Mouse (Mus musculus): ENCODE data around the gene Zic4. TPM values are rescaled to one million over a fixed set of nuclear protein-coding genes. Genes with fewer than 3 reads are reported as not detected.

Gene Zic4
- polyA plus RNA-seq, 1 experiment: not detected

GRCm38 (mm10) chr9:91378411-91379299 is 16.4 kb downstream of the Zic4 start:
- TF ChIP-seq CTCF (IDR thresholded peaks at IDR 0.05; ENCODE audit: borderline replicate concordance, control insufficient read depth, extremely low read depth, insufficient read depth, low read length, poor library complexity): no peak
- no peak for TF ChIP-seq POLR2A (IDR thresholded peaks at IDR 0.05; ENCODE audit: control insufficient read depth, extremely low read depth, insufficient read depth, low read length, poor library complexity)
- Histone ChIP-seq H3K4me1 (replicated peaks; ENCODE audit: control insufficient read depth, insufficient read depth, low read length) (no peaks in the 10 kb centered on the region), H3K36me3 (ENCODE audit: control insufficient read depth, insufficient read depth, low read length) (no peaks in the 10 kb centered on the region), H3K4me3 (ENCODE audit: control insufficient read depth, insufficient read depth, low read length) (no peak overlapping the region), H3K27me3 (ENCODE audit: control insufficient read depth, insufficient read depth, low read length) (peaks cover 9% of the 10 kb centered on the region; the same call in 1 of the 2 replicates), H3K27ac (ENCODE audit: control insufficient read depth, insufficient read depth, low read length) (no peak overlapping the region)
- no peak for DNase-seq
- 11% methylated on average over 48 of the region's 48 CpGs for WGBS

DNA sequence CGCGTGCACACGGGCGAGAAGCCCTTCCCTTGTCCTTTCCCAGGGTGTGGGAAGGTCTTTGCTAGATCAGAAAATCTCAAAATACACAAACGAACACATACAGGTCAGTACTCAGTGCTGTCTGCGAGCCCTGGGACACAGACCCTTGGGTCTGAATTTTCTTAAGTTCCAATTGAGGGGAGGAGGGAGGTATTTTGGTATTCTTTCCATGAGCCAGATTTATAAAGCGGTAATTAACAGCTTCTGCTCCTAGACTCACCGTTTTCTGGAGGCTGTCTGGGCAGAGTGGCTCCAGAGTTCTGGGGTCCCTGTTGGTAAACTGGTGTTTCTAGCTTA is 17.1 kb downstream of the Zic4 start:
- Histone ChIP-seq H3K4me3 (ENCODE audit: control insufficient read depth, insufficient read depth, low read length) (no peak overlapping the region), H3K36me3 (ENCODE audit: control insufficient read depth, insufficient read depth, low read length) (no peaks in the 10 kb centered on the region), H3K27me3 (ENCODE audit: control insufficient read depth, insufficient read depth, low read length) (peaks cover 9% of the 10 kb centered on the region; the same call in 1 of the 2 replicates), H3K4me1 (replicated peaks; ENCODE audit: control insufficient read depth, insufficient read depth, low read length) (no peaks in the 10 kb centered on the region), H3K27ac (ENCODE audit: control insufficient read depth, insufficient read depth, low read length) (no peak overlapping the region)
- WGBS: 10% methylated on average over 8 of the region's 8 CpGs
- TF ChIP-seq CTCF (IDR thresholded peaks at IDR 0.05; ENCODE audit: borderline replicate concordance, control insufficient read depth, extremely low read depth, insufficient read depth, low read length, poor library complexity): no peak
- no peak for TF ChIP-seq POLR2A (IDR thresholded peaks at IDR 0.05; ENCODE audit: control insufficient read depth, extremely low read depth, insufficient read depth, low read length, poor library complexity)
- no peak for DNase-seq

- 9% methylated on average over 10 of the region's 10 CpGs for WGBS
These were observed 17.7 kb downstream of the Zic4 start for GRCm38 (mm10) chr9:91379781-91380457.

GRCm38 (mm10) chr9:91380458-91380914 is 18.3 kb downstream of the Zic4 start:
- 7% methylated on average over 9 of the region's 9 CpGs for WGBS
- TF ChIP-seq CTCF (IDR thresholded peaks at IDR 0.05; ENCODE audit: borderline replicate concordance, control insufficient read depth, extremely low read depth, insufficient read depth, low read length, poor library complexity): no peak
- TF ChIP-seq POLR2A (IDR thresholded peaks at IDR 0.05; ENCODE audit: control insufficient read depth, extremely low read depth, insufficient read depth, low read length, poor library complexity): no peak

More at GRCm38 (mm10) chr9:91379781-91380457, 17.7 kb downstream of the Zic4 start:
- Histone ChIP-seq H3K27me3 (ENCODE audit: control insufficient read depth, insufficient read depth, low read length) (peaks cover 9% of the 10 kb centered on the region; the same call in 1 of the 2 replicates), H3K27ac (ENCODE audit: control insufficient read depth, insufficient read depth, low read length) (no peak overlapping the region), H3K4me1 (replicated peaks; ENCODE audit: control insufficient read depth, insufficient read depth, low read length) (no peaks in the 10 kb centered on the region), H3K4me3 (ENCODE audit: control insufficient read depth, insufficient read depth, low read length) (no peak overlapping the region), H3K36me3 (ENCODE audit: control insufficient read depth, insufficient read depth, low read length) (no peaks in the 10 kb centered on the region)
- TF ChIP-seq POLR2A (IDR thresholded peaks at IDR 0.05; ENCODE audit: control insufficient read depth, extremely low read depth, insufficient read depth, low read length, poor library complexity) (no peak), CTCF (IDR thresholded peaks at IDR 0.05; ENCODE audit: borderline replicate concordance, control insufficient read depth, extremely low read depth, insufficient read depth, low read length, poor library complexity) (no peak)
- no peak for DNase-seq

DNA sequence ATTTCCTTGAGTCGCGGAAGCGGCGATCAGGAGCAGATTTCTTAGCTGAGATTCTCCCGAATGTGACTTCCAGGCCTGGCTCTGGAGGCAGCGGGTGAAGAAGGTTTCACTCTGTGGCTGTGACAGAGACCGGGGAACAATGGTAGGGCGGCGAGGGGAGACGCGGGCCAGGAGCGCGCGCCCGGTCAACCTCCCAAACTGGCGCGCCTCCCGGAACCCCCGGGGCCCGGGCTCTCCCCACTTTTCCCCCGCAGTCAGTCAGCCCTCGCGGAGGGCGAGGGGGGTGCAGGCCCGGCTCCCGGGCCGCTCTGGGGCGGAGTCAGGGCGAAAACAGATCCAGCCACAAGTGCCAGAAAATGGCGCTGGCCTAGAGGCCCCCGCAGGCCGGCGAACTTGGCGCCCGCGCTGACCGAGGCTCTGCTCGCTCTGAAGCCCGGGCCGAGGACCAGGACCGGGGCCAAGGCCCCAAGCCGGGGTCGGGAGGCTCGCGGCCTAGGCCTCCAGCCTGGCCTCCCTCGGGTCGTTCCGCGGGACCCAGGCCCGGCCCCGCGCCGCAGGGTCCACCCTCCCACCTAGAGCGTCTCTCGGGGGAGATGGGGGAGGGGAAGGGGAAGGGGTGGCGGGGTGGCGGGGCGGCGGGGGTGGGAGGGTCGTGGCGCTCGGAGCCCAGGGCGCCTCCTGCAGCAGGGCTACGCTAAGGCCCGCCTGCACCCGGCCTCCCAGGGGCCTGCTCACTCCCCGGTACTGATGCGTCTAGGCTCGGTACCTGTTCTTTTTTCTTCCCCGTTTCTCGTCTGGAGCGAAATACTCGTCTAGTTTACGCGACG is 19.3 kb downstream of the Zic4 start:
- Histone ChIP-seq H3K27ac (ENCODE audit: control insufficient read depth, insufficient read depth, low read length) (no peak overlapping the region), H3K4me1 (replicated peaks; ENCODE audit: control insufficient read depth, insufficient read depth, low read length) (no peaks in the 10 kb centered on the region), H3K4me3 (ENCODE audit: control insufficient read depth, insufficient read depth, low read length) (no peak overlapping the region), H3K27me3 (ENCODE audit: control insufficient read depth, insufficient read depth, low read length) (peaks cover 9% of the 10 kb centered on the region; the same call in 1 of the 2 replicates), H3K36me3 (ENCODE audit: control insufficient read depth, insufficient read depth, low read length) (no peaks in the 10 kb centered on the region)
- 2% methylated on average over 72 of the region's 76 CpGs for WGBS
- no peak for DNase-seq
- TF ChIP-seq CTCF (IDR thresholded peaks at IDR 0.05; ENCODE audit: borderline replicate concordance, control insufficient read depth, extremely low read depth, insufficient read depth, low read length, poor library complexity): no peak
- no peak for TF ChIP-seq POLR2A (IDR thresholded peaks at IDR 0.05; ENCODE audit: control insufficient read depth, extremely low read depth, insufficient read depth, low read length, poor library complexity)

More at GRCm38 (mm10) chr9:91380458-91380914, 18.3 kb downstream of the Zic4 start:
- Histone ChIP-seq H3K4me3 (ENCODE audit: control insufficient read depth, insufficient read depth, low read length) (no peak overlapping the region), H3K27ac (ENCODE audit: control insufficient read depth, insufficient read depth, low read length) (no peak overlapping the region), H3K27me3 (ENCODE audit: control insufficient read depth, insufficient read depth, low read length) (peaks cover 9% of the 10 kb centered on the region; the same call in 1 of the 2 replicates), H3K36me3 (ENCODE audit: control insufficient read depth, insufficient read depth, low read length) (no peaks in the 10 kb centered on the region), H3K4me1 (replicated peaks; ENCODE audit: control insufficient read depth, insufficient read depth, low read length) (no peaks in the 10 kb centered on the region)
- no peak for DNase-seq

- peaks cover 7% of the 10 kb centered on the region; the same call in 1 of the 2 replicates for H3K27me3 ChIP-seq (ENCODE audit: control insufficient read depth, insufficient read depth, low read length)
- no peaks in the 10 kb centered on the region for H3K36me3 ChIP-seq (ENCODE audit: control insufficient read depth, insufficient read depth, low read length)
- WGBS: 9% methylated on average over 2 of the region's 2 CpGs
- TF ChIP-seq CTCF (IDR thresholded peaks at IDR 0.05; ENCODE audit: borderline replicate concordance, control insufficient read depth, extremely low read depth, insufficient read depth, low read length, poor library complexity): no peak
- no peak for TF ChIP-seq POLR2A (IDR thresholded peaks at IDR 0.05; ENCODE audit: control insufficient read depth, extremely low read depth, insufficient read depth, low read length, poor library complexity)
- H3K4me1 ChIP-seq (replicated peaks; ENCODE audit: control insufficient read depth, insufficient read depth, low read length): no peaks in the 10 kb centered on the region
- no peak for DNase-seq
- H3K27ac ChIP-seq (ENCODE audit: control insufficient read depth, insufficient read depth, low read length): no peak overlapping the region
- H3K4me3 ChIP-seq (ENCODE audit: control insufficient read depth, insufficient read depth, low read length): no peak overlapping the region
These were observed 19.8 kb downstream of the Zic4 start for GRCm38 (mm10) chr9:91382111-91382379.
